Mouse (Mus musculus) left cerebral cortex, adult 9 months (tissue): ENCODE measurements at regions not wholly inside any gene's neighbourhood (a gene's known extent, or its start where the extent isn't known, plus 50 kb on each side); places are given as distances from the start of the nearest gene placed in this dataset.

Experiments
- DNase-seq, 2 experiments: peaks; one replicate each; pipeline ENCODE4 v3.0.0; 2022; ENCODE audit warnings: low spot score in 2 of 2

- peak; percentile 4 to 48 for DNase-seq
Measured at GRCm38 (mm10) chr2:115309856-115310631, 271.5 kb upstream of the BC052040 start.

- no peak for DNase-seq
Measured at GRCm38 (mm10) chr2:115318551-115318950, 263.0 kb upstream of the BC052040 start.

- DNase-seq: no peak
Measured at GRCm38 (mm10) chr2:115322582-115322981, 258.9 kb upstream of the BC052040 start.

GRCm38 (mm10) chr2:115326526-115326925, 255.0 kb upstream of the BC052040 start:
- no peak for DNase-seq

GRCm38 (mm10) chr2:115338178-115338577, 243.3 kb upstream of the BC052040 start:
- DNase-seq: no peak

- DNase-seq: no peak
Measured at GRCm38 (mm10) chr2:115339034-115339433, 242.5 kb upstream of the BC052040 start.

GRCm38 (mm10) chr2:115342360-115342759, 239.2 kb upstream of the BC052040 start:
- DNase-seq: no peak

- DNase-seq: no peak
Measured at GRCm38 (mm10) chr2:115346551-115346950, 235.0 kb upstream of the BC052040 start.

GRCm38 (mm10) chr2:115348263-115348662, 233.3 kb upstream of the BC052040 start:
- no peak for DNase-seq

GRCm38 (mm10) chr2:115371072-115371471, 210.4 kb upstream of the BC052040 start:
- no peak for DNase-seq

GRCm38 (mm10) chr2:115375336-115375735, 206.2 kb upstream of the BC052040 start:
- DNase-seq: no peak

GRCm38 (mm10) chr2:115384414-115385180, 196.9 kb upstream of the BC052040 start:
- DNase-seq: no peak

- no peak for DNase-seq
Measured at GRCm38 (mm10) chr2:115385207-115386168, 196.0 kb upstream of the BC052040 start.

GRCm38 (mm10) chr2:115391575-115391974, 189.9 kb upstream of the BC052040 start:
- DNase-seq: no peak

- no peak for DNase-seq
Measured at GRCm38 (mm10) chr2:115392082-115392762, 189.3 kb upstream of the BC052040 start.

- no peak for DNase-seq
Measured at GRCm38 (mm10) chr2:115394091-115394490, 187.4 kb upstream of the BC052040 start.

GRCm38 (mm10) chr2:115398550-115398949, 183.0 kb upstream of the BC052040 start:
- DNase-seq: no peak

GRCm38 (mm10) chr2:115399107-115399740, 182.3 kb upstream of the BC052040 start:
- DNase-seq: no peak

GRCm38 (mm10) chr2:115399987-115400550, 181.4 kb upstream of the BC052040 start:
- no peak for DNase-seq

GRCm38 (mm10) chr2:115402246-115402645, 179.3 kb upstream of the BC052040 start:
- DNase-seq: no peak
